ENCODE assay signal across 14 mouse cellular contexts in genomic region chr19:31680821-31681220, GRCm38 (mm10).
DNase-seq lines count a peak whose midpoint lies in the region; ATAC-seq and TF ChIP-seq lines count a peak whose summit lies in the region.
"Had no signal": no experiment of that assay in that cellular context is flagged by ENCODE, and none has a peak within 500 bp of the region (broad histone marks: within the 10 kb centered on the region; RNA-seq: fewer than 3 reads in every experiment).

No protein-coding gene starts in this region.

- H3K27me3 ChIP-seq in hindbrain, embryonic 14.5 days (ENCODE audit: control insufficient read depth, insufficient read depth, low read length): no peaks in the 10 kb centered on the region
- no peaks in the 10 kb centered on the region for H3K27me3 ChIP-seq in hindbrain, embryonic 13.5 days
- no peaks in the 10 kb centered on the region for H3K27me3 ChIP-seq in lung, embryonic 14.5 days (ENCODE audit: insufficient read depth, low read length)

- peak; percentile 62 for TF ChIP-seq CTCF in lung, embryonic 14.5 days (IDR thresholded peaks at IDR 0.05; ENCODE audit: low read depth)

- no peak for ATAC-seq in hindbrain, embryonic 14.5 days (ENCODE audit: low FRiP score)
- no peak for ATAC-seq in hindbrain, embryonic 13.5 days (ENCODE audit: low FRiP score)
- ATAC-seq in lung, embryonic 14.5 days (ENCODE audit: insufficient read depth): no peak
- ATAC-seq: inflammation-experienced regulatory T-cells, adult 6 months; midbrain, embryonic 16.5 days had no signal

- no peaks in the 10 kb centered on the region for H3K4me1 ChIP-seq in hindbrain, embryonic 14.5 days (replicated peaks; ENCODE audit: control insufficient read depth, insufficient read depth, low read length)
- no peaks in the 10 kb centered on the region for H3K4me1 ChIP-seq in hindbrain, embryonic 13.5 days (replicated peaks)
- no peaks in the 10 kb centered on the region for H3K4me1 ChIP-seq in lung, embryonic 14.5 days (ENCODE audit: insufficient read depth)

- H3K9me3 ChIP-seq in hindbrain, embryonic 14.5 days (ENCODE audit: control insufficient read depth, low read length): no peaks in the 10 kb centered on the region
- H3K9me3 ChIP-seq in hindbrain, embryonic 13.5 days: no peaks in the 10 kb centered on the region
- no peaks in the 10 kb centered on the region for H3K9me3 ChIP-seq in lung, embryonic 14.5 days (ENCODE audit: low read depth, low read length)

- no peak overlapping the region for H3K9ac ChIP-seq in hindbrain, embryonic 14.5 days
- no peak overlapping the region for H3K9ac ChIP-seq in hindbrain, embryonic 13.5 days
- H3K9ac ChIP-seq in lung, embryonic 14.5 days: no peak overlapping the region
- H3K9ac ChIP-seq: liver, embryonic 14.5 days had no signal

- no peak overlapping the region for H3K4me2 ChIP-seq in hindbrain, embryonic 14.5 days (replicated peaks)
- H3K4me2 ChIP-seq in hindbrain, embryonic 13.5 days: no peak overlapping the region
- H3K4me2 ChIP-seq in lung, embryonic 14.5 days: no peak overlapping the region

- no peaks in the 10 kb centered on the region for H3K36me3 ChIP-seq in hindbrain, embryonic 14.5 days (replicated peaks; ENCODE audit: control insufficient read depth, insufficient read depth)
- H3K36me3 ChIP-seq in hindbrain, embryonic 13.5 days: no peaks in the 10 kb centered on the region
- H3K36me3 ChIP-seq in lung, embryonic 14.5 days (ENCODE audit: insufficient read depth): no peaks in the 10 kb centered on the region

- DNase-seq in hindbrain, embryonic 14.5 days (ENCODE audit: low spot score): peak; percentile 85
- DNase-seq in lung, embryonic 14.5 days: peak; percentile 88
- no peak for DNase-seq in lung, postnatal 4 days
- DNase-seq in adipocyte (ENCODE audit: low spot score): peak; percentile 58
- peak; percentile 76 for DNase-seq in retina, embryonic 14.5 days (ENCODE audit: low spot score)
- no peak for DNase-seq in thymus, postnatal 0 days (ENCODE audit: low spot score)
- DNase-seq: adrenal gland, postnatal 36 days; cerebellum, adult 9-11 months; spleen, adult 18-20 months; thymus, adult 2 months had no signal

- H3K4me3 ChIP-seq in hindbrain, embryonic 14.5 days (replicated peaks; ENCODE audit: low read length): no peak overlapping the region
- H3K4me3 ChIP-seq in hindbrain, embryonic 13.5 days: no peak overlapping the region
- no peak overlapping the region for H3K4me3 ChIP-seq in lung, embryonic 14.5 days (ENCODE audit: low read depth, low read length)

- H3K27ac ChIP-seq in hindbrain, embryonic 14.5 days: no peak overlapping the region
- no peak overlapping the region for H3K27ac ChIP-seq in hindbrain, embryonic 13.5 days
- H3K27ac ChIP-seq in lung, embryonic 14.5 days (ENCODE audit: low read depth): no peak overlapping the region
- H3K27ac ChIP-seq: liver, embryonic 14.5 days had no signal

- whole genome bisulfite sequencing in hindbrain, embryonic 14.5 days: 49% methylated on average over 1 of the region's 1 CpGs
- WGBS in hindbrain, embryonic 13.5 days: 36% methylated on average over 1 of the region's 1 CpGs
- WGBS in lung, embryonic 14.5 days: 7% methylated on average over 1 of the region's 1 CpGs

Comparison
In these comparisons a context has a peak if more than half of its experiments do, and no peak if none do; other contexts are left out.
1. DNase-seq: peak in hindbrain, embryonic 14.5 days (single experiment), lung, embryonic 14.5 days (single experiment), adipocyte (single experiment) and retina, embryonic 14.5 days (single experiment); none in lung, postnatal 4 days (0 of 2) and thymus, postnatal 0 days (single experiment).